27 mouse cellular contexts compared by ENCODE assay signal in genomic region chr8:127734059-127734458, GRCm38 (mm10).
A peak's percentile ranks its signal among the peaks of the same experiment; 100 is the strongest.
DNase-seq lines count a peak whose midpoint lies in the region; ATAC-seq and TF ChIP-seq lines count a peak whose summit lies in the region.
"Had no signal": no experiment of that assay in that cellular context is flagged by ENCODE, and none has a peak within 500 bp of the region (broad histone marks: within the 10 kb centered on the region; RNA-seq: fewer than 3 reads in every experiment).

No protein-coding gene starts in this region.

- H3K9ac ChIP-seq in forebrain, postnatal 0 days = no peak overlapping the region
- no peak overlapping the region for H3K9ac ChIP-seq in forebrain, embryonic 16.5 days (replicated peaks; ENCODE audit: low read depth, low read length)
- no peak overlapping the region for H3K9ac ChIP-seq in kidney, postnatal 0 days (ENCODE audit: low read depth, low read length)
- H3K9ac ChIP-seq in kidney, embryonic 14.5 days (ENCODE audit: low read depth, low read length) = no peak overlapping the region
- no peak overlapping the region for H3K9ac ChIP-seq in midbrain, embryonic 14.5 days (replicated peaks; ENCODE audit: low read length)
- H3K9ac ChIP-seq: embryonic facial prominence, embryonic 12.5 days; heart, embryonic 12.5 days; hindbrain, embryonic 15.5 days; limb, embryonic 13.5 days; midbrain, embryonic 12.5 days; stomach, embryonic 15.5 days had no signal

- H3K9me3 ChIP-seq in forebrain, postnatal 0 days (ENCODE audit: low read length) = no peaks in the 10 kb centered on the region
- H3K9me3 ChIP-seq in forebrain, embryonic 16.5 days (ENCODE audit: control insufficient read depth, low read length) = no peaks in the 10 kb centered on the region
- H3K9me3 ChIP-seq in kidney, postnatal 0 days (replicated peaks; ENCODE audit: low read length) = no peaks in the 10 kb centered on the region
- no peaks in the 10 kb centered on the region for H3K9me3 ChIP-seq in kidney, embryonic 14.5 days (ENCODE audit: control insufficient read depth, low read length)
- H3K9me3 ChIP-seq in midbrain, embryonic 14.5 days (ENCODE audit: control insufficient read depth, low read length) = no peaks in the 10 kb centered on the region
- no peaks in the 10 kb centered on the region for H3K9me3 ChIP-seq in midbrain, embryonic 10.5 days (replicated peaks)
- H3K9me3 ChIP-seq: embryonic facial prominence, embryonic 12.5 days; heart, embryonic 12.5 days; hindbrain, embryonic 15.5 days; limb, embryonic 13.5 days; midbrain, embryonic 12.5 days; stomach, embryonic 15.5 days had no signal

- no peak overlapping the region for H3K4me3 ChIP-seq in forebrain, postnatal 0 days (ENCODE audit: low read depth, low read length)
- no peak overlapping the region for H3K4me3 ChIP-seq in forebrain, embryonic 16.5 days (replicated peaks; ENCODE audit: low read length)
- H3K4me3 ChIP-seq in kidney, postnatal 0 days (replicated peaks; ENCODE audit: low read depth, low read length) = no peak overlapping the region
- H3K4me3 ChIP-seq in kidney, embryonic 14.5 days (ENCODE audit: low read length) = no peak overlapping the region
- no peak overlapping the region for H3K4me3 ChIP-seq in midbrain, embryonic 14.5 days (replicated peaks; ENCODE audit: low read depth, low read length)
- no peak overlapping the region for H3K4me3 ChIP-seq in midbrain, embryonic 10.5 days
- H3K4me3 ChIP-seq: embryonic facial prominence, embryonic 12.5 days; heart, embryonic 12.5 days; hindbrain, embryonic 15.5 days; limb, embryonic 13.5 days; midbrain, embryonic 12.5 days; stomach, embryonic 15.5 days had no signal

- H3K27ac ChIP-seq in forebrain, postnatal 0 days (ENCODE audit: low read depth, low read length) = no peak overlapping the region
- H3K27ac ChIP-seq in forebrain, embryonic 16.5 days (ENCODE audit: low read length) = no peak overlapping the region
- H3K27ac ChIP-seq in kidney, postnatal 0 days = no peak overlapping the region
- no peak overlapping the region for H3K27ac ChIP-seq in kidney, embryonic 14.5 days (ENCODE audit: low read depth, low read length)
- H3K27ac ChIP-seq in midbrain, embryonic 14.5 days (replicated peaks; ENCODE audit: low read depth, low read length) = no peak overlapping the region
- no peak overlapping the region for H3K27ac ChIP-seq in midbrain, embryonic 10.5 days (replicated peaks)
- H3K27ac ChIP-seq: embryonic facial prominence, embryonic 12.5 days; hindbrain, embryonic 15.5 days; limb, embryonic 13.5 days; midbrain, embryonic 12.5 days; stomach, embryonic 15.5 days had no signal

- H3K4me1 ChIP-seq in forebrain, postnatal 0 days (ENCODE audit: insufficient read depth) = no peaks in the 10 kb centered on the region
- no peaks in the 10 kb centered on the region for H3K4me1 ChIP-seq in forebrain, embryonic 16.5 days (replicated peaks; ENCODE audit: control insufficient read depth, insufficient read depth, low read length)
- H3K4me1 ChIP-seq in kidney, postnatal 0 days (replicated peaks; ENCODE audit: insufficient read depth, low read length) = no peaks in the 10 kb centered on the region
- no peaks in the 10 kb centered on the region for H3K4me1 ChIP-seq in kidney, embryonic 14.5 days (ENCODE audit: control insufficient read depth, insufficient read depth, low read length)
- no peaks in the 10 kb centered on the region for H3K4me1 ChIP-seq in midbrain, embryonic 14.5 days (ENCODE audit: control insufficient read depth, insufficient read depth, low read length)
- H3K4me1 ChIP-seq in midbrain, embryonic 10.5 days = no peaks in the 10 kb centered on the region
- H3K4me1 ChIP-seq: embryonic facial prominence, embryonic 12.5 days; hindbrain, embryonic 15.5 days; limb, embryonic 13.5 days; midbrain, embryonic 12.5 days; stomach, embryonic 15.5 days had no signal

- 93% methylated on average over 3 of the region's 3 CpGs for WGBS in forebrain, postnatal 0 days
- 94% methylated on average over 3 of the region's 3 CpGs for WGBS in forebrain, embryonic 16.5 days
- WGBS in kidney, postnatal 0 days = 88% methylated on average over 3 of the region's 3 CpGs
- 92% methylated on average over 3 of the region's 3 CpGs for WGBS in kidney, embryonic 14.5 days
- WGBS in midbrain, embryonic 14.5 days = 94% methylated on average over 3 of the region's 3 CpGs
- WGBS in midbrain, embryonic 10.5 days = 94% methylated on average over 3 of the region's 3 CpGs

- no peak for DNase-seq in forebrain, postnatal 0 days
- DNase-seq in kidney, postnatal 0 days (ENCODE audit: low spot score) = no peak
- peak; percentile 23 for DNase-seq in midbrain, embryonic 14.5 days
- DNase-seq in midbrain, embryonic 10.5 days (ENCODE audit: low spot score) = no peak
- peak; percentile 54 for DNase-seq in brain, adult 2 months (ENCODE audit: low read depth, low spot score)
- DNase-seq in ovary, postnatal 36 days (ENCODE audit: low spot score) = no peak
- DNase-seq: adrenal gland, postnatal 10 days; cerebellum, adult 11-12 months; cerebellum, adult 9-11 months; embryo, embryonic 11 days; gastrocnemius, postnatal 25 days; heart, adult 18-20 months; kidney, adult 18-20 months; kidney, postnatal 10 days; retina, postnatal 1 day; right cerebral cortex, postnatal 14 days; thymus, postnatal 36 days had no signal

- H3K4me2 ChIP-seq in forebrain, postnatal 0 days (ENCODE audit: low read depth) = no peak overlapping the region
- H3K4me2 ChIP-seq in forebrain, embryonic 16.5 days (ENCODE audit: low read length) = no peak overlapping the region
- no peak overlapping the region for H3K4me2 ChIP-seq in kidney, postnatal 0 days (ENCODE audit: low read length)
- H3K4me2 ChIP-seq in kidney, embryonic 14.5 days (replicated peaks; ENCODE audit: low read depth, low read length) = no peak overlapping the region
- no peak overlapping the region for H3K4me2 ChIP-seq in midbrain, embryonic 14.5 days (ENCODE audit: low read length)
- H3K4me2 ChIP-seq: embryonic facial prominence, embryonic 12.5 days; heart, embryonic 12.5 days; hindbrain, embryonic 15.5 days; limb, embryonic 13.5 days; liver, embryonic 11.5 days; midbrain, embryonic 12.5 days; stomach, embryonic 15.5 days had no signal

- no peak for ATAC-seq in forebrain, postnatal 0 days
- no peak for ATAC-seq in forebrain, embryonic 16.5 days
- ATAC-seq in kidney, postnatal 0 days (replicated peaks; ENCODE audit: low FRiP score, low read depth) = no peak
- ATAC-seq in kidney, embryonic 14.5 days (ENCODE audit: low FRiP score, low TSS enrichment) = no peak
- no peak for ATAC-seq in midbrain, embryonic 14.5 days (ENCODE audit: low FRiP score, low TSS enrichment)
- ATAC-seq: forebrain, embryonic 14.5 days had no signal

- no peaks in the 10 kb centered on the region for H3K36me3 ChIP-seq in forebrain, postnatal 0 days (ENCODE audit: insufficient read depth)
- no peaks in the 10 kb centered on the region for H3K36me3 ChIP-seq in forebrain, embryonic 16.5 days (ENCODE audit: control insufficient read depth, insufficient read depth)
- no peaks in the 10 kb centered on the region for H3K36me3 ChIP-seq in kidney, postnatal 0 days (ENCODE audit: insufficient read depth, low read length)
- H3K36me3 ChIP-seq in kidney, embryonic 14.5 days (ENCODE audit: control insufficient read depth, insufficient read depth, low read length) = no peaks in the 10 kb centered on the region
- no peaks in the 10 kb centered on the region for H3K36me3 ChIP-seq in midbrain, embryonic 14.5 days (ENCODE audit: control insufficient read depth, insufficient read depth, low read length)
- no peaks in the 10 kb centered on the region for H3K36me3 ChIP-seq in midbrain, embryonic 10.5 days
- H3K36me3 ChIP-seq: embryonic facial prominence, embryonic 12.5 days; heart, embryonic 12.5 days; hindbrain, embryonic 15.5 days; limb, embryonic 13.5 days; midbrain, embryonic 12.5 days; stomach, embryonic 15.5 days had no signal

- TF ChIP-seq CTCF in forebrain, postnatal 0 days (IDR thresholded peaks at IDR 0.05; ENCODE audit: low read depth) = peak; percentile 46; the same call in 1 of the 2 replicates
- peak; percentile 41; the same call in 1 of the 2 replicates for TF ChIP-seq CTCF in kidney, postnatal 0 days (IDR thresholded peaks at IDR 0.05; ENCODE audit: low read depth)

- H3K27me3 ChIP-seq in forebrain, postnatal 0 days (ENCODE audit: insufficient read depth, low read length) = no peaks in the 10 kb centered on the region
- no peaks in the 10 kb centered on the region for H3K27me3 ChIP-seq in forebrain, embryonic 16.5 days (replicated peaks; ENCODE audit: control insufficient read depth, insufficient read depth, low read length)
- no peaks in the 10 kb centered on the region for H3K27me3 ChIP-seq in kidney, postnatal 0 days (ENCODE audit: insufficient read depth, low read length)
- H3K27me3 ChIP-seq in kidney, embryonic 14.5 days (ENCODE audit: control insufficient read depth, insufficient read depth, low read length) = no peaks in the 10 kb centered on the region
- no peaks in the 10 kb centered on the region for H3K27me3 ChIP-seq in midbrain, embryonic 14.5 days (ENCODE audit: control insufficient read depth, insufficient read depth, low read length)
- no peaks in the 10 kb centered on the region for H3K27me3 ChIP-seq in midbrain, embryonic 10.5 days (ENCODE audit: low read depth, poor library complexity, severe bottlenecking)
- H3K27me3 ChIP-seq: embryonic facial prominence, embryonic 12.5 days; heart, embryonic 12.5 days; hindbrain, embryonic 15.5 days; limb, embryonic 13.5 days; midbrain, embryonic 12.5 days; stomach, embryonic 15.5 days had no signal

Comparison
In these comparisons a context has a peak if more than half of its experiments do, and no peak if none do; other contexts are left out.
1. DNase-seq: peak in midbrain, embryonic 14.5 days (single experiment) and brain, adult 2 months (single experiment); none in forebrain, postnatal 0 days (single experiment), kidney, postnatal 0 days (single experiment), midbrain, embryonic 10.5 days (single experiment) and ovary, postnatal 36 days (single experiment).